ENCODE assay signal across 8 mouse cellular contexts in genomic region chr13:112993531-112994152, GRCm38 (mm10). TPM values are rescaled to one million over a fixed set of nuclear protein-coding genes. Genes with fewer than 3 reads are reported as not detected.
A peak's percentile ranks its signal among the peaks of the same experiment; 100 is the strongest.
DNase-seq lines count a peak whose midpoint lies in the region; ATAC-seq and TF ChIP-seq lines count a peak whose summit lies in the region.

Gene Mcidas, plus strand, starts transcription at chr13:112993845.

- TF ChIP-seq CTCF in cerebellum, adult 2 months (IDR thresholded peaks at IDR 0.05; ENCODE audit: borderline replicate concordance, insufficient read depth, low read depth, low read length), result no peak
- TF ChIP-seq CTCF in stomach, postnatal 0 days (IDR thresholded peaks at IDR 0.05; ENCODE audit: low read depth), result no peak

- TF ChIP-seq POLR2A in cerebellum, adult 2 months (IDR thresholded peaks at IDR 0.05; ENCODE audit: borderline replicate concordance, insufficient read depth, low read length), result no peak

- peak; percentile 53 for ATAC-seq in forebrain, embryonic 13.5 days
- ATAC-seq in kidney, embryonic 15.5 days (replicated peaks; ENCODE audit: low FRiP score), result peak; percentile 42
- 0 out of 2 replicates have a peak, but pooled peaks have one; percentile 35 for ATAC-seq in stomach, postnatal 0 days (ENCODE audit: low FRiP score, low TSS enrichment)

- peak; percentile 41 to 48 for DNase-seq in cerebellum, adult 2 months
- DNase-seq in cerebellum, adult 11 months, result no peak
- peak; percentile 65 for DNase-seq in ZHBTc4 (ENCODE audit: low read depth, low spot score)
- peak; percentile 32 to 46 for DNase-seq in lung, postnatal 4 days
- peak; percentile 53 for DNase-seq in stomach, postnatal 0 days (ENCODE audit: low spot score)
- no peak for DNase-seq in T-cell, adult 2 months (ENCODE audit: low spot score)

- no peaks in the 10 kb centered on the region for H3K36me3 ChIP-seq in forebrain, embryonic 13.5 days (ENCODE audit: poor library complexity, severe bottlenecking)
- H3K36me3 ChIP-seq in kidney, embryonic 15.5 days, result no peaks in the 10 kb centered on the region
- no peaks in the 10 kb centered on the region for H3K36me3 ChIP-seq in stomach, postnatal 0 days (ENCODE audit: control insufficient read depth, insufficient read depth, low read length)

- TF ChIP-seq EP300 in stomach, postnatal 0 days (optimal IDR thresholded peaks at IDR 0.05), result no peak

- peak within 1 kb of the TSS; percentile 59 for H3K9ac ChIP-seq in forebrain, embryonic 13.5 days
- no peak within 1 kb of the TSS for H3K9ac ChIP-seq in kidney, embryonic 15.5 days
- H3K9ac ChIP-seq in stomach, postnatal 0 days (ENCODE audit: low read length), result 0 out of 2 replicates have a peak within 1 kb of the TSS, but pooled peaks have one; percentile 4

- peak within 1 kb of the TSS; percentile 93 for H3K4me2 ChIP-seq in forebrain, embryonic 13.5 days
- H3K4me2 ChIP-seq in kidney, embryonic 15.5 days, result peak within 1 kb of the TSS; percentile 84
- H3K4me2 ChIP-seq in stomach, postnatal 0 days (replicated peaks; ENCODE audit: low read depth), result peak within 1 kb of the TSS; percentile 71

- H3K4me3 ChIP-seq in cerebellum, adult 2 months (replicated peaks; ENCODE audit: insufficient read depth, low read depth, low read length), result peak within 1 kb of the TSS; percentile 64
- peak within 1 kb of the TSS; percentile 48 for H3K4me3 ChIP-seq in forebrain, embryonic 13.5 days
- H3K4me3 ChIP-seq in kidney, embryonic 15.5 days (replicated peaks), result peak within 1 kb of the TSS; percentile 47
- H3K4me3 ChIP-seq in stomach, postnatal 0 days (ENCODE audit: low read depth, low read length), result peak within 1 kb of the TSS; percentile 41

- no peaks in the 10 kb centered on the region for H3K9me3 ChIP-seq in forebrain, embryonic 13.5 days (replicated peaks)
- H3K9me3 ChIP-seq in kidney, embryonic 15.5 days (replicated peaks), result no peaks in the 10 kb centered on the region
- H3K9me3 ChIP-seq in stomach, postnatal 0 days (ENCODE audit: control insufficient read depth, low read length), result no peaks in the 10 kb centered on the region

- WGBS in cerebellum, adult 2 months, result under 1% methylated on average over 63 of the region's 63 CpGs
- under 1% methylated on average over 59 of the region's 63 CpGs for WGBS in forebrain, embryonic 13.5 days
- under 1% methylated on average over 63 of the region's 63 CpGs for WGBS in kidney, embryonic 15.5 days
- WGBS in stomach, postnatal 0 days, result under 1% methylated on average over 57 of the region's 63 CpGs

- H3K27me3 ChIP-seq in cerebellum, adult 2 months (ENCODE audit: control insufficient read depth, insufficient read depth, low read length), result peaks cover 5% of the 10 kb centered on the region; the same call in 1 of the 2 replicates
- H3K27me3 ChIP-seq in forebrain, embryonic 13.5 days, result peaks cover 95% of the 10 kb centered on the region
- H3K27me3 ChIP-seq in kidney, embryonic 15.5 days, result peaks cover 95% of the 10 kb centered on the region
- peaks cover 26% of the 10 kb centered on the region for H3K27me3 ChIP-seq in stomach, postnatal 0 days (ENCODE audit: control insufficient read depth, insufficient read depth, low read length)

- H3K4me1 ChIP-seq in cerebellum, adult 2 months (ENCODE audit: control insufficient read depth, insufficient read depth, low read length), result peaks cover 3% of the 10 kb centered on the region
- peaks cover 34% of the 10 kb centered on the region for H3K4me1 ChIP-seq in forebrain, embryonic 13.5 days
- H3K4me1 ChIP-seq in kidney, embryonic 15.5 days, result peaks cover 44% of the 10 kb centered on the region
- H3K4me1 ChIP-seq in stomach, postnatal 0 days (replicated peaks; ENCODE audit: control insufficient read depth, insufficient read depth), result peaks cover 10% of the 10 kb centered on the region; the same call in 1 of the 2 replicates

- H3K27ac ChIP-seq in cerebellum, adult 2 months (ENCODE audit: insufficient read depth, low read length), result no peak within 1 kb of the TSS
- H3K27ac ChIP-seq in forebrain, embryonic 13.5 days, result no peak within 1 kb of the TSS
- no peak within 1 kb of the TSS for H3K27ac ChIP-seq in kidney, embryonic 15.5 days
- no peak within 1 kb of the TSS for H3K27ac ChIP-seq in stomach, postnatal 0 days (replicated peaks)

RNA-seq across cellular contexts. Expression of gene Mcidas, which starts in this region (rescaled TPM):
- polyA plus RNA-seq in cerebellum, adult 2 months (2012; rRNA removed), result 0.05 and 0.07 TPM in 2 replicates
- polyA plus RNA-seq in forebrain, embryonic 13.5 days (2015; fragmentation: Nextera tagmentation; extraction: Ambion mirVana), result 1.4 and 2.4 TPM in 2 replicates
- not detected in 2 replicates for polyA plus RNA-seq in kidney, embryonic 15.5 days (2015; fragmentation: Nextera tagmentation; extraction: Ambion mirVana)
- polyA plus RNA-seq in stomach, postnatal 0 days (2015; fragmentation: Nextera tagmentation; extraction: Ambion mirVana), result 0.11 and 0.17 TPM in 2 replicates

Comparison
In these comparisons a context has a peak if more than half of its experiments do, and no peak if none do; other contexts are left out.
1. Peak in DNase-seq and H3K4me3 ChIP-seq in cerebellum, adult 2 months; RNA of the gene not detected or under 1 TPM.
2. Peak in ATAC-seq, H3K4me3 ChIP-seq and H3K4me2 ChIP-seq in kidney, embryonic 15.5 days; RNA of the gene not detected or under 1 TPM.
3. Peak in DNase-seq, ATAC-seq, H3K4me3 ChIP-seq, H3K9ac ChIP-seq and H3K4me2 ChIP-seq in stomach, postnatal 0 days; RNA of the gene not detected or under 1 TPM.
4. DNase-seq: peak in ZHBTc4 (single experiment) and lung, postnatal 4 days (2 of 2); none in cerebellum, adult 11 months (single experiment) and T-cell, adult 2 months (single experiment).
5. Peak in every context shown above with its lines, with median percentiles within 50 percentile points of each other: H3K4me3 ChIP-seq, ATAC-seq and H3K4me2 ChIP-seq.